Mouse (Mus musculus): ENCODE results near the gene Dnase1l3. TPM values are rescaled to one million over a fixed set of nuclear protein-coding genes. Genes with fewer than 3 reads are reported as not detected.

The Dnase1l3 gene
- total RNA-seq, 4 experiments from 2014 or later: 0.37 to 0.78 (median 0.55) TPM

GRCm38 (mm10) chr14:7932151-7932550 is 62.2 kb downstream of the Dnase1l3 start:
- no peak for DNase-seq

GRCm38 (mm10) chr14:7929029-7929428 is 65.3 kb downstream of the Dnase1l3 start:
- no peak for DNase-seq

GRCm38 (mm10) chr14:7928362-7928761 is 66.0 kb downstream of the Dnase1l3 start:
- DNase-seq: no peak

- no peak for DNase-seq
These were observed 70.7 kb downstream of the Dnase1l3 start for GRCm38 (mm10) chr14:7923635-7924034.

GRCm38 (mm10) chr14:7921459-7921858 is 72.9 kb downstream of the Dnase1l3 start:
- DNase-seq: no peak

- DNase-seq: no peak
These were observed 74.5 kb downstream of the Dnase1l3 start for GRCm38 (mm10) chr14:7919921-7920320.

- no peak for DNase-seq
These were observed 75.1 kb downstream of the Dnase1l3 start for GRCm38 (mm10) chr14:7919309-7919708.

- DNase-seq: no peak
These were observed 76.0 kb downstream of the Dnase1l3 start for GRCm38 (mm10) chr14:7918150-7918991.

Other genes with a start within 250 kb of the Dnase1l3 start
- not detected for gene Gm26661, start 203.0 kb downstream of the Dnase1l3 start, total RNA-seq (2022)
- gene Flnb, start 176.6 kb downstream of the Dnase1l3 start, total RNA-seq (2022): 10 to 100 TPM; 54.5 to 77.3 (median 65.8) TPM
- gene Gm45521, start 37.3 kb downstream of the Dnase1l3 start, total RNA-seq (2022): not detected
- gene Abhd6, start 8.3 kb upstream of the Dnase1l3 start, total RNA-seq (2022): 100 to 1,000 TPM in 2 of 4 experiments, 10 to 100 TPM in 2; 87.1 to 147 (median 102) TPM
- 10 to 100 TPM; 35.2 to 44.8 (median 41.3) TPM for gene Rpp14, start 85.8 kb upstream of the Dnase1l3 start, total RNA-seq (2022)
- gene Pxk, start 103.6 kb upstream of the Dnase1l3 start, total RNA-seq (2022): 10 to 100 TPM; 62.3 to 72.3 (median 68.1) TPM
- gene Pdhb, start 178.5 kb upstream of the Dnase1l3 start, total RNA-seq (2022): 100 to 1,000 TPM; 184 to 265 (median 230) TPM
- gene Kctd6, start 219.6 kb upstream of the Dnase1l3 start, total RNA-seq (2022): 10 to 100 TPM; 15.1 to 22.2 (median 18.1) TPM